Mouse (Mus musculus): ENCODE measurements around the gene Ms4a4d. TPM values are rescaled to one million over a fixed set of nuclear protein-coding genes. Genes with fewer than 3 reads are reported as not detected.
"Not testable (repeated sequence)": the region's sequence is repeated elsewhere in the genome, so short reads cannot be mapped to it uniquely, and the experiment has no call there.

The Ms4a4d gene
- polyA plus RNA-seq, 1 experiment from 2014 or later: not detected

- not testable (repeated sequence) for H3K36me3 ChIP-seq (replicated peaks); H3K27ac ChIP-seq; H3K9me3 ChIP-seq; H3K9ac ChIP-seq; H3K4me2 ChIP-seq; H3K27me3 ChIP-seq (replicated peaks); H3K4me1 ChIP-seq; ATAC-seq (replicated peaks); H3K4me3 ChIP-seq
- 82% methylated on average over 2 of the region's 2 CpGs for WGBS
Observed at GRCm38 (mm10) chr19:11518356-11518755, 18.2 kb upstream of the Ms4a4d start.

GRCm38 (mm10) chr19:11520146-11520545 is 16.5 kb upstream of the Ms4a4d start:
- no peak overlapping the region for H3K27ac ChIP-seq
- H3K4me1 ChIP-seq: no peaks in the 10 kb centered on the region
- no peaks in the 10 kb centered on the region for H3K36me3 ChIP-seq (replicated peaks)
- WGBS: 87% methylated on average over 3 of the region's 3 CpGs
- no peak for ATAC-seq (replicated peaks)
- no peak overlapping the region for H3K4me2 ChIP-seq
- H3K9ac ChIP-seq: no peak overlapping the region
- no peak overlapping the region for H3K4me3 ChIP-seq
- H3K9me3 ChIP-seq: no peaks in the 10 kb centered on the region
- no peaks in the 10 kb centered on the region for H3K27me3 ChIP-seq (replicated peaks)

GRCm38 (mm10) chr19:11533421-11533820 is 3.2 kb upstream of the Ms4a4d start:
- H3K9ac ChIP-seq: no peak overlapping the region
- ATAC-seq (replicated peaks): no peak
- H3K9me3 ChIP-seq: no peaks in the 10 kb centered on the region
- H3K4me3 ChIP-seq: no peak overlapping the region
- H3K27me3 ChIP-seq (replicated peaks): no peaks in the 10 kb centered on the region
- no peak overlapping the region for H3K4me2 ChIP-seq
- H3K36me3 ChIP-seq (replicated peaks): no peaks in the 10 kb centered on the region
- H3K27ac ChIP-seq: no peak overlapping the region
- no peaks in the 10 kb centered on the region for H3K4me1 ChIP-seq
- WGBS: 95% methylated on average over 1 of the region's 1 CpGs

- Histone ChIP-seq H3K9ac (no peak overlapping the region), H3K9me3 (no peaks in the 10 kb centered on the region), H3K27me3 (replicated peaks) (no peaks in the 10 kb centered on the region), H3K4me1 (no peaks in the 10 kb centered on the region), H3K27ac (no peak overlapping the region), H3K36me3 (replicated peaks) (no peaks in the 10 kb centered on the region), H3K4me2 (no peak overlapping the region), H3K4me3 (no peak overlapping the region)
- no peak for ATAC-seq (replicated peaks)
- WGBS: 71% methylated on average over 2 of the region's 2 CpGs
Observed at GRCm38 (mm10) chr19:11533888-11534445, 2.6 kb upstream of the Ms4a4d start.

GRCm38 (mm10) chr19:11537336-11537735 is 735 bp downstream of the Ms4a4d start:
- H3K4me1 ChIP-seq: no peaks in the 10 kb centered on the region
- H3K9me3 ChIP-seq: no peaks in the 10 kb centered on the region
- no peak overlapping the region for H3K4me3 ChIP-seq
- no peak overlapping the region for H3K9ac ChIP-seq
- H3K36me3 ChIP-seq (replicated peaks): no peaks in the 10 kb centered on the region
- no peak for ATAC-seq (replicated peaks)
- no peak overlapping the region for H3K27ac ChIP-seq
- WGBS: 20% methylated on average over 2 of the region's 2 CpGs
- no peak overlapping the region for H3K4me2 ChIP-seq
- H3K27me3 ChIP-seq (replicated peaks): no peaks in the 10 kb centered on the region

- not testable (repeated sequence) for H3K4me3 ChIP-seq; H3K9ac ChIP-seq; H3K9me3 ChIP-seq; H3K4me2 ChIP-seq; ATAC-seq (replicated peaks); H3K36me3 ChIP-seq (replicated peaks); H3K4me1 ChIP-seq; H3K27me3 ChIP-seq (replicated peaks); H3K27ac ChIP-seq
- 80% methylated on average over 1 of the region's 1 CpGs for WGBS
Observed at GRCm38 (mm10) chr19:11540166-11540821, 3.7 kb downstream of the Ms4a4d start.

- not testable (repeated sequence) for H3K36me3 ChIP-seq (replicated peaks); H3K9ac ChIP-seq; H3K4me2 ChIP-seq; ATAC-seq (replicated peaks); H3K27me3 ChIP-seq (replicated peaks); H3K9me3 ChIP-seq; H3K27ac ChIP-seq; H3K4me1 ChIP-seq; H3K4me3 ChIP-seq
- WGBS: 90% methylated on average over 2 of the region's 2 CpGs
Observed at GRCm38 (mm10) chr19:11544383-11544782, 7.8 kb downstream of the Ms4a4d start.

- H3K4me2 ChIP-seq: no peak overlapping the region
- H3K27ac ChIP-seq: no peak overlapping the region
- no peaks in the 10 kb centered on the region for H3K4me1 ChIP-seq
- no peak for ATAC-seq (replicated peaks)
- no peak overlapping the region for H3K4me3 ChIP-seq
- H3K27me3 ChIP-seq (replicated peaks): no peaks in the 10 kb centered on the region
- no peaks in the 10 kb centered on the region for H3K9me3 ChIP-seq
- no peak overlapping the region for H3K9ac ChIP-seq
- no peaks in the 10 kb centered on the region for H3K36me3 ChIP-seq (replicated peaks)
Observed at GRCm38 (mm10) chr19:11547911-11548310, 11.3 kb downstream of the Ms4a4d start.

- Histone ChIP-seq H3K27ac (no peak overlapping the region), H3K4me3 (no peak overlapping the region), H3K27me3 (replicated peaks) (no peaks in the 10 kb centered on the region), H3K9me3 (no peaks in the 10 kb centered on the region), H3K9ac (no peak overlapping the region), H3K4me1 (no peaks in the 10 kb centered on the region), H3K36me3 (replicated peaks) (no peaks in the 10 kb centered on the region), H3K4me2 (no peak overlapping the region)
- no peak for ATAC-seq (replicated peaks)
- 90% methylated on average over 5 of the region's 5 CpGs for WGBS
Observed at GRCm38 (mm10) chr19:11554726-11555125, 18.1 kb downstream of the Ms4a4d start.

- H3K9ac ChIP-seq; H3K4me1 ChIP-seq; H3K4me2 ChIP-seq; H3K36me3 ChIP-seq (replicated peaks); ATAC-seq (replicated peaks); H3K9me3 ChIP-seq; H3K27me3 ChIP-seq (replicated peaks); H3K27ac ChIP-seq; H3K4me3 ChIP-seq: not testable (repeated sequence)
Observed at GRCm38 (mm10) chr19:11559560-11559959, 23.0 kb downstream of the Ms4a4d start.

GRCm38 (mm10) chr19:11574965-11575364 is 38.4 kb downstream of the Ms4a4d start:
- no peaks in the 10 kb centered on the region for H3K27me3 ChIP-seq (replicated peaks)
- no peak for ATAC-seq (replicated peaks)

GRCm38 (mm10) chr19:11589205-11589604 is 52.6 kb downstream of the Ms4a4d start:
- ATAC-seq (replicated peaks): no peak
- 71% methylated on average over 4 of the region's 4 CpGs for WGBS
- H3K36me3 ChIP-seq (replicated peaks): no peaks in the 10 kb centered on the region
- no peaks in the 10 kb centered on the region for H3K9me3 ChIP-seq
- no peak overlapping the region for H3K9ac ChIP-seq
- no peak overlapping the region for H3K4me2 ChIP-seq
- H3K4me3 ChIP-seq: no peak overlapping the region
- no peak overlapping the region for H3K27ac ChIP-seq
- no peaks in the 10 kb centered on the region for H3K27me3 ChIP-seq (replicated peaks)
- no peaks in the 10 kb centered on the region for H3K4me1 ChIP-seq

More at GRCm38 (mm10) chr19:11574965-11575364, 38.4 kb downstream of the Ms4a4d start:
- Histone ChIP-seq H3K4me3 (no peak overlapping the region), H3K4me1 (no peaks in the 10 kb centered on the region), H3K9me3 (no peaks in the 10 kb centered on the region), H3K9ac (no peak overlapping the region), H3K36me3 (replicated peaks) (no peaks in the 10 kb centered on the region), H3K4me2 (no peak overlapping the region), H3K27ac (no peak overlapping the region)
- 78% methylated on average over 8 of the region's 8 CpGs for WGBS

GRCm38 (mm10) chr19:11589891-11590449 is 53.4 kb downstream of the Ms4a4d start:
- ATAC-seq (replicated peaks): no peak
- H3K27me3 ChIP-seq (replicated peaks): no peaks in the 10 kb centered on the region
- no peaks in the 10 kb centered on the region for H3K36me3 ChIP-seq (replicated peaks)
- no peaks in the 10 kb centered on the region for H3K9me3 ChIP-seq
- H3K4me2 ChIP-seq: no peak overlapping the region
- no peaks in the 10 kb centered on the region for H3K4me1 ChIP-seq
- no peak overlapping the region for H3K4me3 ChIP-seq
- WGBS: 70% methylated on average over 2 of the region's 2 CpGs
- no peak overlapping the region for H3K9ac ChIP-seq
- H3K27ac ChIP-seq: no peak overlapping the region

Data from midbrain, embryonic 15.5 days (tissue).